Mouse (Mus musculus) CH12.LX (cell line): Measurements from ENCODE around the gene Gm13279.
A peak's percentile ranks its signal among the peaks of the same experiment; 100 is the strongest.

ENCODE experiments used
- CTCF ChIP-seq, 2 experiments: IDR thresholded peaks in 1 of 2; conservative IDR thresholded peaks in 1 of 2; 2 replicates each; pipeline ENCODE4 v1.5.1; 2011 to 2012; ENCODE audit warnings: low read depth in 2 of 2, low read length in 2 of 2, improper control_type of control experiment in 1 of 2, inconsistent platforms in 1 of 2, mild to moderate bottlenecking in 1 of 2, moderate library complexity in 1 of 2
- E2F4 ChIP-seq: IDR thresholded peaks from 2 replicates; pipeline ENCODE4 v1.6.1; 2011; ENCODE audit warnings: low read depth, low read length, improper control_type of control experiment; ENCODE audit not compliant: insufficient replicate concordance
- EP300 ChIP-seq: IDR thresholded peaks from 2 replicates; pipeline ENCODE4 v1.6.1; 2011; ENCODE audit warnings: low read length, improper control_type of control experiment
- ETS1 ChIP-seq: conservative IDR thresholded peaks from 2 replicates; pipeline ENCODE4 v1.6.1; 2012; ENCODE audit warnings: low read depth, mild to moderate bottlenecking, inconsistent platforms, low read length, improper control_type of control experiment, moderate library complexity
- GABPA ChIP-seq: IDR thresholded peaks from 2 replicates; pipeline ENCODE4 v1.6.1; 2012; ENCODE audit warnings: low read depth, low read length, improper control_type of control experiment, inconsistent platforms; ENCODE audit not compliant: insufficient replicate concordance
- MYC ChIP-seq: IDR thresholded peaks from 2 replicates; pipeline ENCODE4 v1.6.1; 2011; ENCODE audit warnings: low read depth, mild to moderate bottlenecking, improper control_type of control experiment, low read length
- RAD21 ChIP-seq: IDR thresholded peaks from 2 replicates; pipeline ENCODE4 v1.6.1; 2011; ENCODE audit warnings: low read depth, mild to moderate bottlenecking, low read length, improper control_type of control experiment, moderate library complexity
- SMC3 ChIP-seq: IDR thresholded peaks from 2 replicates; pipeline ENCODE4 v1.6.1; 2011; ENCODE audit warnings: low read depth, low read length, improper control_type of control experiment
- UBTF ChIP-seq: IDR thresholded peaks from 2 replicates; pipeline ENCODE4 v1.6.1; 2012; ENCODE audit warnings: low read depth, mild to moderate bottlenecking, inconsistent platforms, low read length, improper control_type of control experiment, moderate library complexity
- USF2 ChIP-seq: conservative IDR thresholded peaks from 2 replicates; pipeline ENCODE4 v1.6.1; 2011; ENCODE audit warnings: low read depth, low read length, improper control_type of control experiment
- ZC3H11A ChIP-seq: IDR thresholded peaks from 2 replicates; pipeline ENCODE4 v1.6.1; 2012; ENCODE audit warnings: low read depth, mild to moderate bottlenecking, inconsistent platforms, low read length, improper control_type of control experiment

DNA sequence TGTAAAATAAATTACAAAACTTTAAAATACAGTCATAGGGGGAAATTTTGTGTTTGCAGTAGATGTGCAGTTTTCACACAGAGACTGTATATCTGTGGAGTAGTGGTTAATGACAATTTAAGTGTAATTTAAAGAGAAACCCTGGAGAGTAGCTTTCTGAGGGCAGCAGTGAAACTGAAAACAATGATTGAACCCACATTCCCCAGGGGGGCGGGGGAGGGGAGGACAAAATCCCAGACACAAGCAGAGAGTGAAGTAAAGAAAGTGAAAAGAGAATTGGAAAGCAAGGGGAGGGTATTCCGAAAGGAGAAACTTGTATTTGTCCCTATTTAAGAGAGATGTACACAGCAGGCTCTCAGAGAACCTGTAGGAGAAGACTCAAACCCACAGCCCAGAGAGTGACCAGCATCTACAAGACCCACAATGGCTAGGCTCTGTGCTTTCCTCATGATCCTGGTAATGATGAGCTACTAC is 44.3 kb downstream of the Gm13279 start, which contains the start of gene Ifna4:
- TF ChIP-seq CTCF (conservative IDR thresholded peaks at IDR 0.05 in 1 of 2, IDR thresholded peaks at IDR 0.05 in 1 of 2; ENCODE audit: low read depth in 2 of 2, low read length in 2 of 2) (no peak), ETS1 (no peak), ZC3H11A (no peak), EP300 (0 out of 2 replicates have a peak, but pooled peaks have one; percentile 24), E2F4 (no peak), MYC (no peak), USF2 (no peak), GABPA (no peak), SMC3 (no peak), RAD21 (no peak), UBTF (no peak)
